ENCODE assay signal across 16 mouse cellular contexts in genomic region chr9:42260481-42260880, GRCm38 (mm10).
"Had no signal": no experiment of that assay in that cellular context is flagged by ENCODE, and none has a peak within 500 bp of the region (broad histone marks: within the 10 kb centered on the region; RNA-seq: fewer than 3 reads in every experiment).

No protein-coding gene starts in this region.

- H3K27me3 ChIP-seq: lung, embryonic 15.5 days; megakaryocyte, embryonic 14.5 days; midbrain, embryonic 12.5 days; midbrain, embryonic 15.5 days; neural tube, embryonic 12.5 days had no signal

- H3K9me3 ChIP-seq: lung, embryonic 15.5 days; megakaryocyte, embryonic 14.5 days; midbrain, embryonic 12.5 days; midbrain, embryonic 15.5 days; neural tube, embryonic 12.5 days had no signal

- DNase-seq: lung, adult 2 months; lung, postnatal 14 days; lung, postnatal 36 days; right cerebral cortex, postnatal 14 days; spleen, adult 18-20 months; thymus, adult 18-20 months; thymus, postnatal 14 days; thymus, postnatal 36 days had no signal

- H3K4me2 ChIP-seq: lung, embryonic 15.5 days; midbrain, embryonic 12.5 days; midbrain, embryonic 15.5 days; neural tube, embryonic 12.5 days had no signal

- ATAC-seq: lung, postnatal 0 days; midbrain, embryonic 15.5 days had no signal

- H3K4me3 ChIP-seq: lung, embryonic 15.5 days; megakaryocyte, embryonic 14.5 days; midbrain, embryonic 12.5 days; midbrain, embryonic 15.5 days; neural tube, embryonic 12.5 days had no signal

- H3K27ac ChIP-seq: liver, embryonic 14.5 days; lung, embryonic 15.5 days; macrophage; midbrain, embryonic 12.5 days; midbrain, embryonic 15.5 days; neural tube, embryonic 12.5 days had no signal

- H3K9ac ChIP-seq: liver, embryonic 14.5 days; lung, embryonic 15.5 days; midbrain, embryonic 12.5 days; midbrain, embryonic 15.5 days; neural tube, embryonic 12.5 days had no signal
